Mouse (Mus musculus) liver, embryonic 16.5 days (tissue): Measurements from ENCODE around the gene Kcnc3. TPM values are rescaled to one million over a fixed set of nuclear protein-coding genes. Genes with fewer than 3 reads are reported as not detected.

ENCODE experiments used
- ATAC-seq: fragments of 200-750 bp; cut with Nextera tagmentation; 2 replicates; pipeline ENCODE4 v1.8.0; 2017; ENCODE audit warnings: low read depth, mild to moderate bottlenecking, moderate number of reproducible peaks, moderate library complexity
- H3K27ac ChIP-seq: fragments of 300-500 bp; sonication (generic); 2 replicates; pipeline ENCODE4 v1.5.1; 2014; ENCODE audit warnings: mild to moderate bottlenecking, low read length
- H3K27me3 ChIP-seq: fragments of 300-500 bp; sonication (generic); 2 replicates; pipeline ENCODE4 v1.6.1; 2014; ENCODE audit warnings: low read depth, low read length, mixed read lengths; ENCODE audit not compliant: control insufficient read depth, insufficient read depth
- H3K36me3 ChIP-seq: fragments of 300-500 bp; sonication (generic); 2 replicates; pipeline ENCODE4 v1.6.1; 2014; ENCODE audit warnings: mild to moderate bottlenecking; ENCODE audit not compliant: control insufficient read depth, insufficient read depth
- H3K4me1 ChIP-seq: fragments of 300-500 bp; sonication (generic); 2 replicates; pipeline ENCODE4 v1.6.1; 2014; ENCODE audit warnings: low read depth, low read length, mixed read lengths; ENCODE audit not compliant: control insufficient read depth
- H3K4me2 ChIP-seq: fragments of 300-500 bp; sonication (generic); 2 replicates; pipeline ENCODE4 v1.6.1; 2014; ENCODE audit warnings: low read depth, low read length, mixed read lengths
- H3K4me3 ChIP-seq: fragments of 300-500 bp; sonication (generic); 2 replicates; pipeline ENCODE4 v1.5.1; 2014; ENCODE audit warnings: low read depth, mild to moderate bottlenecking, low read length
- H3K9ac ChIP-seq: fragments of 300-500 bp; sonication (generic); 2 replicates; pipeline ENCODE4 v1.6.1; 2014; ENCODE audit warnings: low read depth, low read length
- H3K9me3 ChIP-seq: fragments of 300-500 bp; sonication (generic); replicated peaks from 2 replicates; pipeline ENCODE4 v1.6.1; 2016; ENCODE audit warnings: low read length; ENCODE audit not compliant: control insufficient read depth
- WGBS: fragments of 180-500 bp; shearing (Covaris S2); extraction: QIAGEN DNeasy Blood & Tissue Kit; methylation state at CpG from one replicate; pipeline ENCODE4 v1.1.7; 2014; ENCODE audit not compliant: insufficient replicate concordance; 5-methylcytosine and 5-hydroxymethylcytosine counted together
- polyA plus RNA-seq: library from polyadenylated mRNA; unstranded; fragments of >200 nt; fragmentation: Nextera tagmentation; extraction: Ambion mirVana; gene quantifications from 2 replicates; pipeline ENCODE4 v1.2.1, GENCODE M21; 2015

The Kcnc3 gene
- polyA plus RNA-seq, 1 experiment from 2014 or later: 0.06 TPM

GRCm38 (mm10) chr7:44651416-44651815 lies 61.0 kb downstream of the Kcnc3 start:
- no peak overlapping the region for H3K4me2 ChIP-seq
- WGBS: 50% methylated on average over 7 of the region's 7 CpGs
- ATAC-seq: no peak
- no peaks in the 10 kb centered on the region for H3K4me1 ChIP-seq
- no peak overlapping the region for H3K9ac ChIP-seq
- no peak overlapping the region for H3K4me3 ChIP-seq
- no peak overlapping the region for H3K27ac ChIP-seq
- H3K27me3 ChIP-seq: no peaks in the 10 kb centered on the region
- no peaks in the 10 kb centered on the region for H3K36me3 ChIP-seq
- H3K9me3 ChIP-seq: no peaks in the 10 kb centered on the region

GRCm38 (mm10) chr7:44653773-44654172 lies 63.3 kb downstream of the Kcnc3 start:
- no peak overlapping the region for H3K4me2 ChIP-seq
- H3K9ac ChIP-seq: no peak overlapping the region
- H3K9me3 ChIP-seq: no peaks in the 10 kb centered on the region
- H3K36me3 ChIP-seq: no peaks in the 10 kb centered on the region
- whole genome bisulfite sequencing: 44% methylated on average over 8 of the region's 8 CpGs
- no peak for ATAC-seq
- H3K27ac ChIP-seq: no peak overlapping the region
- no peaks in the 10 kb centered on the region for H3K27me3 ChIP-seq
- H3K4me1 ChIP-seq: no peaks in the 10 kb centered on the region
- H3K4me3 ChIP-seq: no peak overlapping the region

Other genes starting within 250 kb of the Kcnc3 start
- 0.04 TPM in 1 of 2 replicates, not detected in the other for gene Syt3, start 206.6 kb upstream of the Kcnc3 start, polyA plus RNA-seq
- gene 1700008O03Rik, start 204.8 kb upstream of the Kcnc3 start, polyA plus RNA-seq: 0.20 TPM in 1 of 2 replicates, not detected in the other
- not detected in 2 replicates for gene Lrrc4b, start 161.6 kb upstream of the Kcnc3 start, polyA plus RNA-seq
- gene Aspdh, start 125.3 kb upstream of the Kcnc3 start, polyA plus RNA-seq: 19.4 and 23.5 TPM in 2 replicates
- 159 and 174 TPM in 2 replicates for gene Josd2, start 122.7 kb upstream of the Kcnc3 start, polyA plus RNA-seq
- 34.4 and 40.6 TPM in 2 replicates for gene Emc10, start 94.1 kb upstream of the Kcnc3 start, polyA plus RNA-seq
- gene Fam71e1, start 94.1 kb upstream of the Kcnc3 start, polyA plus RNA-seq: 1.3 and 1.4 TPM in 2 replicates
- gene Mybpc2, start 66.0 kb upstream of the Kcnc3 start, polyA plus RNA-seq: 0.15 and 0.31 TPM in 2 replicates
- 1.5 and 2.0 TPM in 2 replicates for gene Spib, start 58.6 kb upstream of the Kcnc3 start, polyA plus RNA-seq
- 47.8 and 48.8 TPM in 2 replicates for gene Pold1, start 41.8 kb upstream of the Kcnc3 start, polyA plus RNA-seq
- gene Nr1h2, start 36.7 kb upstream of the Kcnc3 start, polyA plus RNA-seq: 41.0 and 45.9 TPM in 2 replicates
- gene Napsa, start 18.3 kb upstream of the Kcnc3 start, polyA plus RNA-seq: 11.5 and 12.2 TPM in 2 replicates
- 0.25 and 0.77 TPM in 2 replicates for gene Myh14, start 80.2 kb downstream of the Kcnc3 start, polyA plus RNA-seq
- gene Izumo2, start 118.1 kb downstream of the Kcnc3 start, polyA plus RNA-seq: not detected in 2 replicates
- 25.8 and 29.2 TPM in 2 replicates for gene Vrk3, start 157.7 kb downstream of the Kcnc3 start, polyA plus RNA-seq
- gene Zfp473, start 160.4 kb downstream of the Kcnc3 start, polyA plus RNA-seq: 1.1 and 1.2 TPM in 2 replicates
- gene Nup62, start 225.4 kb downstream of the Kcnc3 start, polyA plus RNA-seq: 43.4 and 44.7 TPM in 2 replicates
- gene Il4i1, start 225.7 kb downstream of the Kcnc3 start, polyA plus RNA-seq: 0.34 and 0.76 TPM in 2 replicates
- gene Atf5, start 226.0 kb downstream of the Kcnc3 start, polyA plus RNA-seq: 7.3 and 9.7 TPM in 2 replicates